Mouse (Mus musculus) neural tube, embryonic 11.5 days (tissue): ENCODE results near the gene Dmxl2. TPM values are rescaled to one million over a fixed set of nuclear protein-coding genes. Genes with fewer than 3 reads are reported as not detected.
A peak's percentile ranks its signal among the peaks of the same experiment; 100 is the strongest.

Source experiments
- ATAC-seq: fragments of 200-750 bp; cut with Nextera tagmentation; 2 replicates; pipeline ENCODE4 v1.8.0; 2017; ENCODE audit warnings: moderate number of reproducible peaks, mild to moderate bottlenecking, moderate TSS enrichment, moderate library complexity; ENCODE audit not compliant: insufficient read depth, low FRiP score, low TSS enrichment
- DNase-seq: peaks from one replicate; pipeline ENCODE4 v3.0.0-alpha.2; 2015; ENCODE audit warnings: low spot score
- H3K27ac ChIP-seq: fragments of 300-500 bp; sonication (generic); 2 replicates; pipeline ENCODE4 v1.5.1; 2014; ENCODE audit warnings: low read depth, mild to moderate bottlenecking, low read length
- H3K27me3 ChIP-seq: fragments of 300-500 bp; sonication (generic); 2 replicates; pipeline ENCODE4 v1.6.1; 2014; ENCODE audit warnings: mild to moderate bottlenecking, low read length, mixed read lengths; ENCODE audit not compliant: control insufficient read depth, insufficient read depth
- H3K36me3 ChIP-seq: fragments of 300-500 bp; sonication (generic); 2 replicates; pipeline ENCODE4 v1.6.1; 2014; ENCODE audit warnings: mild to moderate bottlenecking, low read length, moderate library complexity, mixed read lengths; ENCODE audit not compliant: control insufficient read depth, insufficient read depth
- H3K4me1 ChIP-seq: fragments of 300-500 bp; sonication (generic); 2 replicates; pipeline ENCODE4 v1.6.1; 2014; ENCODE audit warnings: low read length, mixed read lengths; ENCODE audit not compliant: control insufficient read depth, insufficient read depth
- H3K4me2 ChIP-seq: fragments of 300-500 bp; sonication (generic); 2 replicates; pipeline ENCODE4 v1.6.1; 2014; ENCODE audit warnings: low read depth, mild to moderate bottlenecking, moderate library complexity
- H3K4me3 ChIP-seq: fragments of 300-500 bp; sonication (generic); 2 replicates; pipeline ENCODE4 v1.5.1; 2014; ENCODE audit warnings: low read depth, low read length
- H3K9ac ChIP-seq: fragments of 300-500 bp; sonication (generic); 2 replicates; pipeline ENCODE4 v1.6.1; 2014; ENCODE audit warnings: mild to moderate bottlenecking, low read length
- H3K9me3 ChIP-seq: fragments of 300-500 bp; sonication (generic); 2 replicates; pipeline ENCODE4 v1.6.1; 2016; ENCODE audit warnings: low read length; ENCODE audit not compliant: control insufficient read depth
- WGBS: fragments of 180-500 bp; shearing (Covaris S2); extraction: QIAGEN DNeasy Blood & Tissue Kit; methylation state at CpG from one replicate; pipeline ENCODE4 v1.1.7; 2014; 5-methylcytosine and 5-hydroxymethylcytosine counted together
- polyA plus RNA-seq: library from polyadenylated mRNA; unstranded; fragments of >200 nt; fragmentation: Nextera tagmentation; extraction: Ambion mirVana; gene quantifications from 2 replicates; pipeline ENCODE4 v1.2.1, GENCODE M21; 2014

The Dmxl2 gene
- polyA plus RNA-seq: 19.3 and 19.8 TPM in 2 replicates

DNA sequence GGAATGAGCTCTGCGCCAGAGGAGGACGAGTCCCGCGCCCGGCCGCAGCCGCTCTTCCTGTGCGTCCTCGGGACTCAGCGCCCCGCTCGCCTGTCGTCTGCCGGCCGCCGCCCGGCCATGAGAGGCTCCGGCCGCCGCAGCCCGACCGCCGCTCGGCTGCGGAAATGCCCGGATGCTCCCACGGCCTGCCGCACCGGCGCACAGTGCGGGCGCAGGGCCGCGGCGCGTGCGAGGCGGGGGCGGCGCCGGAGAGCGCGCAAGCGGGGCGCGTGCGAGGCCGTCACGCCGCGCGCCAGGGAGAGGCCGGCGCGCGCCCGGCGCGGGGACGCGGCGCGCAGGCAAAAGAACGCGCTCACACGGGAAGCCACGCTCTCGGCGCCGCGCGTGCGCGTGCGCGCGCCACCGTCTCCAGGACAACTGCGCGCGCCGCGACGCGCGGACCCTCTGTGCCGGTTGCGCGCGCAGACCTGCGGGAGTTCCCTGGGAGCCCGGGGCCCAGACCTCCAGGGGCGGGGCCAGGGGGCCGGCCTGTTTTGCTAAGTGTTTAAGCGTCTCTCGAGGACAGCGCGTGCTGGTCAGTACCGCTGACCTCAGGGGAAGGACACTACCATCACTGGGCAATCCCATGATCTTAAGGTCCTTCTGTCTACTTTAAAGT is at the start of gene Dmxl2:
TSS of gene Dmxl2 (minus strand) at position 174 of the 658 bp plus-strand sequence.
- peak; percentile 97 for ATAC-seq
- peak within 1 kb of the TSS; percentile 77 for H3K9ac ChIP-seq
- 0% methylated on average over 52 of the region's 99 CpGs for WGBS

DNA sequence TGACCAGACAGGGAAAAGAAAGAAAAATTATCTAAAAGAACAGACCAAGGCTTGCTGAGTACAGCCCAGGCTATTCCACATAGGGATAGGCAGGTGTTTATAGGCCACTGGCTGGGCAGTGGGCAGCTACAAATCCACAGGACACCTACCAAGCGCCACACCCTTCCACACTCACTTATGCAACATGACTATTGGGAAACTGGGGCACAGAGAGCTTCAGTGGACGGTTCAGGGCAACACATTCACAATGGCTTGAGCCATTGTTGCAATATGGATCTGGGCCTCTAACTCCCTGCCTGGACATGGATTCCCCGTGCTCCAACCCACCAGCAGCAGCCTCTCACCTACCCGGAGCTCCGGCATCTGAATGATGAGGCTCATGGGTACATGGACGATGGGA is 48.0 kb upstream of the Dmxl2 start:
- H3K4me3 ChIP-seq: no peak overlapping the region
- H3K4me1 ChIP-seq: no peaks in the 10 kb centered on the region
- ATAC-seq (no peak), DNase-seq (no peak)
- H3K9me3 ChIP-seq: no peaks in the 10 kb centered on the region
- no peak overlapping the region for H3K27ac ChIP-seq
- H3K27me3 ChIP-seq: no peaks in the 10 kb centered on the region
- no peak overlapping the region for H3K4me2 ChIP-seq
- no peak overlapping the region for H3K9ac ChIP-seq
- no peaks in the 10 kb centered on the region for H3K36me3 ChIP-seq
- WGBS: 91% methylated on average over 6 of the region's 6 CpGs

More for the DNA sequence above, at the start of gene Dmxl2:
- Histone ChIP-seq H3K4me3 (peak within 1 kb of the TSS; percentile 81), H3K4me1 (peaks cover 2% of the 10 kb centered on the region; the same call in 1 of the 2 replicates), H3K36me3 (no peaks in the 10 kb centered on the region), H3K4me2 (peak within 1 kb of the TSS; percentile 94), H3K9me3 (no peaks in the 10 kb centered on the region), H3K27ac (peak within 1 kb of the TSS; percentile 77), H3K27me3 (peaks cover 5% of the 10 kb centered on the region)
- peak; percentile 95 for DNase-seq

DNA sequence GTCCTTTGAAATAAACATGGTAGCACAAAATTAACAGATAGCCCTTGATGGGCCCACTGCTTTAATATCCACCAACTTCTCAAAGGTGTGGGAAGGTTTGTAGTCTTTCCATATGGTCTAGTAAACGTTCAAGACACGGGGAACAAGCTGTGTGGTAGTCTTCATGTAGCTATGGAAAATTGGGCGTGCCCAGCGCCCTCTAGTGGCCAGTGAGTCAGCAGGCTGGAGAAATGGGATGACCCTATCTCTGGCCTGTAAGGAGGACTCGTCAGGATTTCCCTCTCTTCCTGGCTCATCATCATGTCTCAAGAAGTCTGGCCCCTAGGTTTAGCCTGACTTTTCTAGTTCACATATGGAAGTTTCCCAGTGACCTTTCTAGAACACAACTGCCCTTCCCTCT is 46.1 kb upstream of the Dmxl2 start:
- no peak for ATAC-seq

DNA sequence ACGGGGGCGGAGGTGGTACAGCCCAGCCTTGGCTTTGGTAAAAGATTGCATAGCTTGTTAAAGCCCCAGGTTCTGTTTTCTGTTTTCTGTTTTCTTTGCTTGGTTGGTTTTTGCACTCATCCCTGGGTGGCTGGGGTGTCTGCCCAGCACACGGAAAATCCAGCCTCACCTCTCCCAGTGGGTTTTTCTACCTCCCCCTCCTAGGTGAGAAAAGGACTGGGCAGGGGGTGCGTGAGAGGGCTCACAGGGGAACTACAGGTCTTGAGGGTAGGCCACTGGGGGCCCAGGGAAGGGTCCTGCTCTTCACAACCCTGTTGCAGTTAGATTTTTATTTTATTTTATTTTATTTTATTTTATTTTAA is 43.5 kb upstream of the Dmxl2 start:
- 91% methylated on average over 4 of the region's 4 CpGs for WGBS
- Histone ChIP-seq H3K9me3 (no peaks in the 10 kb centered on the region), H3K4me1 (no peaks in the 10 kb centered on the region), H3K4me3 (no peak overlapping the region), H3K27ac (no peak overlapping the region), H3K36me3 (no peaks in the 10 kb centered on the region), H3K4me2 (no peak overlapping the region), H3K9ac (no peak overlapping the region), H3K27me3 (no peaks in the 10 kb centered on the region)
- ATAC-seq: no peak
- DNase-seq: no peak

More for the DNA sequence above, 46.1 kb upstream of the Dmxl2 start:
- Histone ChIP-seq H3K27ac (no peak overlapping the region), H3K27me3 (no peaks in the 10 kb centered on the region), H3K36me3 (no peaks in the 10 kb centered on the region), H3K9me3 (no peaks in the 10 kb centered on the region), H3K4me2 (no peak overlapping the region), H3K4me3 (no peak overlapping the region), H3K9ac (no peak overlapping the region), H3K4me1 (no peaks in the 10 kb centered on the region)
- DNase-seq: peak; percentile 59
- WGBS: 26% methylated on average over 5 of the region's 5 CpGs

DNA sequence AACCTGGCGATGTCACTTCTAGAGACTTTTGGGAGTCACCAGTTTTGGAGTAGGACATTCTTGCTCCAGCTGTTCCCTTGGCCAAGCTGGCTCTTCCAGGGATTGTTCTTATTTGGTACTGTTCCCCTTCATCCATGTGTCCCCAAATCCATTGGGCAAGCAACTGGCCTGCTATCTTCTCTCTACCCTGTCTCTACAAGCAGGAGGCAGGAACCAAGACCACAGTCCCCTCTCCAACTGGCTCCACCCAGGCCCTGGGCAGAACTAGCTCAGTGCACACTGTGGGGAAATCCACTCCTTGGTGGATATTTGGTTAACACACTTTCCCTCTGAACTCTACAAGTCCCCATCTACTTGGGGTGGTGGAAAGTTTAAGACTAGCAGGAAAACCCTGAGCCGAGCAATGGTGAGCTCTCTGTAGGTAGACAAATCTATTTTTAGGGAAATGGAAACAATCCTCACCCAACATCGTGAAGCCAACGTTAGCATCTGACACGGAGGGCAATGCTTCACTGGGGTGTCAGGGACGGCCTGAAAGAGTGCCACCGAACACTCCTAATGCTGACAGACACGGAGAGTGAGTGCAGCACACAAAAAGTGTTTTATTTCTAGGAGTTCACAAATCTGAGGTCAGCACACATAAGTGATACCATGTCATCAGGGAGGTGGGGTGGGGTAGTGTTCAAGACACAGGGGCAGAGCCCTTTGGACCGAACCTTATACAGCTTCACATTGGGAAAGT is 43.0 kb upstream of the Dmxl2 start:
- WGBS: 84% methylated on average over 9 of the region's 9 CpGs
- ATAC-seq (no peak), DNase-seq (no peak)
- Histone ChIP-seq H3K9ac (no peak overlapping the region), H3K4me2 (no peak overlapping the region), H3K36me3 (no peaks in the 10 kb centered on the region), H3K4me1 (no peaks in the 10 kb centered on the region), H3K27ac (no peak overlapping the region), H3K9me3 (no peaks in the 10 kb centered on the region), H3K4me3 (no peak overlapping the region), H3K27me3 (no peaks in the 10 kb centered on the region)

DNA sequence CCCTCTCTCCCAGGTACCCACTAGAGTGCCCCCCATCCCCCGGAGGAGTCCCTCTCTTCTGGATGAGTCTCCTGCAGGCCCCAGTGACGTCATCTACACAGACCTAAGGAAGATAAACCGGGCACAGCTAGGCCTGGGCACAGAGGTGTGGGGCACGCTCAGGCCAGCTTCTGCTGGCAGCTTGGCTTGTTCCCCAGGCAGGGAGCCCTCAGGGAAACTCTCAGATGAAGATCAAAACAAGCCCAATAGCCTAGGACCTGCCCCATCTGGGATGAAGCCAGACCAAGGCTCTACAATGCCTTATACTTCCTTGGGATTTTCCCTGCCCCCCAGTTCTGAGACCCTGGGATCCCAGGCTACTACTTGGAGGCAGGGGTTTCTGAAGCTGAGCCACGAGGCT is 39.4 kb upstream of the Dmxl2 start:
- no peaks in the 10 kb centered on the region for H3K4me1 ChIP-seq
- DNase-seq: no peak
- no peak overlapping the region for H3K27ac ChIP-seq
- H3K4me2 ChIP-seq: no peak overlapping the region
- H3K27me3 ChIP-seq: no peaks in the 10 kb centered on the region
- no peak overlapping the region for H3K9ac ChIP-seq
- ATAC-seq: no peak
- H3K36me3 ChIP-seq: no peaks in the 10 kb centered on the region
- no peaks in the 10 kb centered on the region for H3K9me3 ChIP-seq
- 85% methylated on average over 5 of the region's 5 CpGs for WGBS
- H3K4me3 ChIP-seq: no peak overlapping the region

DNA sequence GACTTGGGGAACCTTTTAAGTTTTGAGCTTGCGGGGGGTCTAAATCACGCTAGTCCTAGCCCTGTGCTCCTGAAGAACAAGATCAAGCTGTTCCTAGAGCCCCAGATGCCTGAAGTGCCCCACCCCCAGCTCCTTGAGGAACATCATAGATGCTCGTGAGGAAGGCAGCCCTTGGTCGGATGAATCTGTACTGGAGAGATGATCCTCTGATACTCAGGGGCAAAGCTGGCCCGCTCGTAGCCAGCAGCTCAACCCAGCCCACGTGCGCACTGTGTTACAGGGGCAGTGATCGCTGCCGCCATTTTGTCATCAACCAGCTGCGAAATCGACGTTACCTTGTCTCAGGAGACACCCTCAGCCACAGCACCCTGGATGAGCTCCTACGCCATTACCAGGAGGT is 37.3 kb upstream of the Dmxl2 start, which contains the start of gene Sh2d7:
TSS of gene Sh2d7 (plus strand) at position 301 of the 400 bp plus-strand sequence.
- WGBS: 94% methylated on average over 14 of the region's 14 CpGs
- no peaks in the 10 kb centered on the region for H3K36me3 ChIP-seq
- no peaks in the 10 kb centered on the region for H3K4me1 ChIP-seq
- H3K27ac ChIP-seq: no peak within 1 kb of the TSS
- no peaks in the 10 kb centered on the region for H3K9me3 ChIP-seq
- no peak for ATAC-seq
- no peak for DNase-seq
- H3K4me2 ChIP-seq: no peak within 1 kb of the TSS
- no peaks in the 10 kb centered on the region for H3K27me3 ChIP-seq
- H3K9ac ChIP-seq: no peak within 1 kb of the TSS
- H3K4me3 ChIP-seq: no peak within 1 kb of the TSS

DNA sequence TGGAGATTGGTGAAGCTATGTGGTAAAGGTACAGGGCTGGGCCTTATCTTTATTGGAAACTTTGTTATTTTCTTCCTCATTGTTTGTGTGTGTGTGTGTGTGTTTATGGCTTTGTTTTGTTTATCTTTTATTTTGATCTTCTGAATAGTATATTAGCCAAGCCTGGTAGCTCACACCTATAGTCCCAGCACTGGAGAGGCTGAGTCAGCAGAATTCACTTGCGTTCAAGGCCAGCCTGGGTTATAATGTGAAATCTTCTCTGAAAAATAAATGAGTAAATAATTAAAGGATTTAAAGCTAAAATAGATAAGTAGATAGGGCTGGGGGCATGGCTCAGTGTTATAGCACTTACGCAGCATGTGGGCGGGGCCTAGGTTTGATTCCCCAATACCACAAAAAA is 36.8 kb upstream of the Dmxl2 start:
- no peaks in the 10 kb centered on the region for H3K4me1 ChIP-seq
- H3K9ac ChIP-seq: no peak overlapping the region
- H3K27ac ChIP-seq: no peak overlapping the region
- ATAC-seq (no peak), DNase-seq (no peak)
- WGBS: 96% methylated on average over 3 of the region's 3 CpGs
- no peak overlapping the region for H3K4me2 ChIP-seq
- H3K36me3 ChIP-seq: no peaks in the 10 kb centered on the region
- H3K4me3 ChIP-seq: no peak overlapping the region
- H3K27me3 ChIP-seq: no peaks in the 10 kb centered on the region
- H3K9me3 ChIP-seq: no peaks in the 10 kb centered on the region

DNA sequence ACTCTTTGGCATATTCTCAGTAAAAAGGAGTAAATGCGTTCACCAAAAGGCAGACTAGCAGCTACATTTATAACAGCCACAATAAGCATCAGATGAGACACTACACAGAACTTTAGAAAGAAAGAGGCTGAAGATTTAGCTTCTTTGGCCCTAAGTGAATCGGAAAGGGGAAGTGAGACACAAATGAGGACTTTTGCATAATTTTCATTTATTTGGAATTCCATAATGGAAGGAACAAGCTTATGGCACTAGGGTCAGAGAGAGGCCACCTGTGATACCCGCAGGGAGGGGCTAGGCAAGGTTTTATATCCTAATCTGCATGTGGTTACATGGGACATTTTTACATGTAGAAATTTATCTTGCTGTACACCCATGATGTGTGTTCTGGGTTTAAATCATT is 36.1 kb upstream of the Dmxl2 start:
- Histone ChIP-seq H3K36me3 (no peaks in the 10 kb centered on the region), H3K9me3 (no peaks in the 10 kb centered on the region), H3K4me1 (no peaks in the 10 kb centered on the region), H3K9ac (no peak overlapping the region), H3K4me3 (no peak overlapping the region), H3K27me3 (no peaks in the 10 kb centered on the region), H3K4me2 (no peak overlapping the region), H3K27ac (no peak overlapping the region)
- WGBS: 81% methylated on average over 3 of the region's 3 CpGs
- ATAC-seq: no peak
- no peak for DNase-seq
